Mouse (Mus musculus) testis, postnatal 14 days (tissue): ENCODE results near the gene Ywhag.

Experiments
- DNase-seq: peaks from one replicate; pipeline ENCODE4 v3.0.0; 2021; ENCODE audit warnings: low spot score

Ywhag gene

DNA sequence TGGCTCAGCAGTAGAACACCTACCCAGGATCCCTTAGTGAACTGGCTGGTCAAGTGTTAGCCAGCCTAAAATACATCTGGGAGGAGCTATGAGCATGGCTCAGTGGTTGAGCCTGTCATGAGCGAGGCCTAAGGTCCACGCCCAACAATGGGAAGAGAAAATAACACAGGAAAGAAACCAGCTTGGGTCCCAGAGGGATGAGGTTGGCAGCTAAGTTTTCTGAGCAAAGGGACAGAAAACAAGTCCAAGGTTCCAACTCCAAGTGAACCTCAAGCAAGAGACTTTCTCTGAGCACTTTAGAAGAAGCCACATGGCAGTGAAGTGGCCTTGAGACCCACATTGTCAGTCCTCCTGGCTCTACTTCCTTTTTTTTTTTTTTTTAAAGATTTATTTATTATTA is 17.2 kb upstream of the Ywhag start:
- DNase-seq = no peak

DNA sequence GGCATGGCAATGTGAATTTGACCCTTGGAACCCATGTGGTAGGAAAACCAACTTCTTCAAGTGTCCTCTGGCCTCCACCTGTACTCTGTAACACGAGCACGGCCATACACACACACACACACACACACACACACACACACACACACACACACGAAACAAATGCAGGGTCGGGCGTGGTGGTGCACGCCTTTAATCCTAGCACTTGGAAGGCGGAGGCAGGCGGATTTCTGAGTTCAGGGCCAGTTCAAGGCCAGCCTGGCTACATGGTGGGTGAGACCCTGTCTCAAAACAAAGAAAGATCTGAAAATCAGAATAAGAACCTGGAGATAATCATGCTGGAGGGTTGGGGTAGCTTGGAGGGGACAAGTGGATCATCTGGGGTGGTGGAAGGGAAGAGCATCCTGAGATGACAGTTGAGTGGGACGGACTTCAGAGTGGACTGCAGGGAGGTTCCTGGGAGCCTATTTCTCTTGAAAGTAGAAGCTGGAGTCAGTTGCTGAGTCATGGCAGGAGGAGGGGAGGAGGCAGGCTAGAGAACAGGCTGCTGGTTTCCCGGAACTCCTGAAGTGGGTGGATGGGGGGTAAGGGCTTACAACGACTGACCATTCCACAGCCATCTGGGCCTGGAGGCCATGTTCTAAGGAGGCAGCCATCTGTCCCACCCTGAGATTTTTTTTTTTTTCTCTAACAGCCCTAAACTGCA is 16.4 kb upstream of the Ywhag start:
- no peak for DNase-seq

DNA sequence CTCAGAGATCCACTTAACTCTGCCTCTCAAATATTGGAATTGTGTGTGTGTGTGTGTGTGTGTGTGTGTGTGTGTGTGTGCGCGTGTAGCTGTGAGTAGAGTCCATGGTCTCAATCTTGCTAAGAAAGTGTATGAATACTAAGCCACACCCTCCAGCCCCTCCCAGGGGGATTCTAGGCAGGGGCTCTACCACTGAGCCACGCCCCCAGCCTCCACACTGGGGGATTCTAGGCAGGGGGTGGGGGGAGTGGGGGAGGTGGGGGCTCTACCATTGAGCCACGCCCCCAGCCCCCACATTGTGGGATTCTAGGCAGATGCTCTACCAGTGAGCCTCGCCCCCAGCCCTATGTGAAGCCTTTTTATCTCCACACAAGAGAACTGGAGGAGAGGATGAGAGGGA is 12.2 kb upstream of the Ywhag start:
- DNase-seq = no peak

DNA sequence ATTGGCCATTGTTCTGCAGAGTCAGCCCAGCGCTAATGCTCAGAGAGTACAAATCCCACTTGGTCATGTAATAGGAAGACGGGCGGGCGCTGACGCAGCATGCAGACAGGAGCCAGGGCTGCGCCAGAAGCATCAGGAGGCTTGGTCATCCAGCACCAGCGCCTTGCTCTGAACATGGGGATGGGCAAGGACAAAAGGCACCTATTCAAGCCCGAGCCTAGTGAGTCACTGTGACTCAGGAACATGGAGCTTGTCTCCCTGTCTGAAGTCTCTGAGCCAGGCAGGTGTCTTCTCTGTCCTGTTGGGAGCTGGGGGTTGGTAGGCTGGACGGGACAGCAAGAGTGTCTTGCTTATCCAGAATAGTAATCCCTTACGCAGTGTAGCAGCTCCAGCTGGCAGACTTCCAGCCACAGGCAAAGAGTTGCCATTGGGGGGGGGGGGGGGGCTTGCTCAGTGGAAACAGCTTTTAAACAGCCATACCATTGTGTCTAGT is 11.5 kb upstream of the Ywhag start:
- DNase-seq = no peak

DNA sequence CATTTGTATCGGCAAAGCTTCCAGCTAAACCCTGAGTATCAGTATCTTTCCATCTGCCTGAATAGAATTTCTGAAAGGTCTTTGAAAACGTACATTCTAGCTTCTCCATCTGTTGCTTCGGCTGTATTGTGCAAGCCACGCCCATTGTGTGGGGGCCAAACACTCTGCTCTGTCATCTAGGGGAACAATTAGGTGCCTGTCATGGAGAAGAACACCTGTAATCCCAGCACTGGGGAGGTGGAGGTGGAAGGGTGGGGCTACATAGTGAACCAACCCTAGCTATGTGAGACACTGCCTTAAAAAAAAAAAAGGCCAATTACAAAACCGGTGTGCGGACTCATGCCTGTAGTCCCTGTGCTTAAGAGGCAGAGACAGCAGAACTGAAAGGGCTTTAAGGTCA is 8.3 kb upstream of the Ywhag start:
- DNase-seq = no peak

DNA sequence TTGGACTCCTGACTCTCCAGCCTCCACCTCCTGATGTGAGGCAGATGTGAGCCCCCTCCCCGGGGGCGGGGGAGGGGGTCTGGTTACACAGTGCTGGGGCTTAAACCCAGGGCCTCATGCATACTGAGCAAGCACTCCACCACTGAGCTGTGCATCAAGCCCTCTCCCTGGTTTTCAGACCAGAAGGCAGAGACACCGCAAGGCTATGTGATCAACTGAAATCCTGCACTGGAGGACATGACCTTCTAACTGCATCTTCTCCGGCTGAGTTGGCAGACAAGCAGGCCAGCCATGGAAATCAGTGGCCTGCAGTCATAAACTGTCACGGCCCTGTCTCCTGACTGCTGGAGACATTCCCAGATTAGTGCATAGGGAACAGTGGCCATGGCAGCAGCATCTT is 6.2 kb upstream of the Ywhag start:
- DNase-seq = no peak

DNA sequence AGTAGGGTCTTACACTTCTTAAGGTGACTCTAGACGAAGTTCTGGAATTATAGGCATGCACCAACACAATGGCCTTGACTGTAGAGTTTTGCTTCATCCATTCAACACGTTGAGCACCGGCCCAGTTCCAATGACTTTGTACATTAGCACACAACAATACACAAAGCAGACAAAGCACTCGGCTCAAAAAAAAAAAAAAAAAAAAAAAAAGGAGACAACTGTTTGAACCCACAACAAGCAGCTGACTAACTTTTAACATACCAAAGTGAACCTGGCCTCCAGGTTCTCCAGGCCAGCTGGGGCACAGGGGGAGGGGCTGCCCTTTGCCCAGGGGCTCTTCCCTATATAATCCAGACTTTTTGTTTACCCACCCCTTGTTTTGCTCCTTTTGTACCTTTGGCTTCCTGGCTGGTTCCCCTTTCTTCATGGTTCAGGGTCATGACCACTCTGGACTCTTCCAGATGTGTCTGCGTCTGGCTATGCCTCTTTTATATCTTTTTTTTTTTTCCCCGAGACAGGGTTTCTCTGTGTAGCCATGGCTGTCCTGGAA is 1.3 kb upstream of the Ywhag start:
- DNase-seq = no peak

DNA sequence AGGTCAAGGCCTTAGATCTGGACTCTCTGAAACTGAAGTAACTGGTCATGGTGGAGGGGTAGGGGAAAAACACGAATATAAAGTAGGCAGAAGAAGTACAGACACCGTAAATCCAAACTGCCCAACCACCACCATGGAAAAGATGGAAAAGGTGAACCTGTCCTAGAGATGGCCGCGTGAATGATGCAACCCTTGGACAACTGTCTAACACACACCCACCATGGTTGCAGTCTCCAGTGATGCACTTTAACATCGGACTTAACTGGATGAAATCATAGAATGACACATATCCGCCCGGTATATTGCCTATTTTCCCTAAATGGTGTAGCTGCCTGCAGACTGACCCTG is 734 bp upstream of the Ywhag start:
- DNase-seq = no peak

DNA sequence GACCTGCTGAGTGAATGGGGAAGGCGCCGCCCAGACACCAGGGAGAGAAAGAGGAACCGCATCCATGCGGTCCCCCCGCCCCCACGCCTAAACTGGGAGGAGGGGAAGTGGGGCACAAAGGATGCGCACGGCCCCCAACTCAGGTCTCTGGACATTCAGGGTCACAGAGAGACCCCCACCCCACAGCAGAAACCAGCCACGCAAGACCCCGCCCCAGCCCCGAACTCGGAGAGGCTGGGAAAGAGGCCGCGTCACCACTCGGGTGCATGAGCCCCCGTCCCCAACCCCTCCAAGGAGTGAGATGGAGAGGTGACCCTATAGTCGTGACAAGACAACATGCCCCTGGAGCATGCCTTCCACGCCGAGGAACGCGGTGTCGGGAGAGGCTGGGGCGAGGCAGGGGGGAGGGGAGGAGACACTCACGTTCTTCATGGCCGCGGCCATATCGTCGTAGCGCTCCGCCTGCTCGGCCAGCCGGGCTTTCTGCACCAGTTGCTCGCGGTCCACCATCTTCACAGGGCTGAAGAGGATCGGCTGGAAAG is 445 bp downstream of the Ywhag start:
- no peak for DNase-seq

DNA sequence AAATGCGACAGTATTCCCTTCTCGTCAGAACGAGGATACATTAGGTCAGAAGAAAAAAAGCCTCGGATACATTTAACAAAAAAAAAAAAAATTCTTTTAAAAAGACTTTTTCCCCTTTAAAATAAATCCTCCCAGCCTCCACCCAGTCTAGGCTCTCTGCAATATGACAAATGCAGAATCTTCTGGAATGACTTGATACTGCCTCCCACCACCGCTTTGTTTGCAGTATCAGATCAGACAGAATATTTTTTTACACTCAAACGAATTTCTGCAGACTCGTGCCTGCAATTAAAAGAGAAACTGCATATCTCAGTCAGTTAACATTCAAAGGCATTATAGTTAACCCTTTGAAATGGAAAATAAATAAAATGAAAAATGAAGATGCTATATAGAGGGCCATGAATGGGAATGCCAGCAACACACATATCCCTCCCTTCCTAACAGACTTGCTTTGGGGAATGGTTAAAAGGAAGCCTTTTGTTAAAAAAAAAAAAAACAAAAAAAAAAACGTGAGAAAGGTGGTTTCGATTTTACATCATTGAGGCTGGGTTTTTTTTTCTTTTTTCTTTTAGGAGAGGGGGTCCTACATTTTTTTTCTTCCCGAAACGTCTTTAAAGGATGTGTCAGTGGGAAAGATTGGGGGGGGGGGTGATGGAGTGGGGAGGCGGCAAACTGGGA is 1.1 kb downstream of the Ywhag start:
- DNase-seq = no peak

DNA sequence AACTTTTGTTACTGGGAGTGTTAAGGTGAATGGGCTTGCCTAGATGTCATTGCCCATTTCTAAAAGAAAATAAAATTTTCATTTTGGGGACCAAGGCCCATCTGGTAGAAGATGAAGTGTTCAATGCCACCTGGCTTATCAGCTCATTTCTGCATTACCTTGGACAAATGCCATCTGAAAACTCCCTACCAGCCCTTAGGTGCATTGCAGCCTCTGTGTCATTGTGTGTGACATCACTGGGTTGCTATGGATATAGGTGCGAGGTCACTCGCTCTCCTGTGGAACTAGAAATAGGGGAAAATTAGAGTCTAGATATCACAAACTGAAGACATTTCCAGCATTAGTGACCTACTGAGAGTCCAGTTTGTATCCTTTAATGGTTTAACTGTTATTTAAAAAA is 2.1 kb downstream of the Ywhag start:
- DNase-seq = no peak

DNA sequence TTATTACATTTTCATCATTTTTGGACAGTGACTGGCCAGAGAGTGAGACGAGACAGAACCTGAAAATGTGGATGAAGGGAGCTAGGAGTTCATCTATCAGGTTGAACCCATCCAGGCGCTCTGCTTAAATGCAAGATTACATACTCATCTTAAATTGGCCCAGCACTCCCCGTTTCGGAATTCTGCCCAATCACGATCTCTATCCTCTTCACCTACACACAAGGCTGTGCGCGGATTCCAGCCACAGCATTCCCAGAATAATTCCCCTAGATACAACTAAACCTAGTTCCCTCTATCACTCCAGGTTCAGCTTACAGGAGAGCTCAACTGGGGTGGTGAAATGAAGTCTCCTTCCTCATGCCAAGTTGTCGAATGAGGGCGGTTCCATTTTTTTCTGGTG is 2.9 kb downstream of the Ywhag start:
- no peak for DNase-seq

DNA sequence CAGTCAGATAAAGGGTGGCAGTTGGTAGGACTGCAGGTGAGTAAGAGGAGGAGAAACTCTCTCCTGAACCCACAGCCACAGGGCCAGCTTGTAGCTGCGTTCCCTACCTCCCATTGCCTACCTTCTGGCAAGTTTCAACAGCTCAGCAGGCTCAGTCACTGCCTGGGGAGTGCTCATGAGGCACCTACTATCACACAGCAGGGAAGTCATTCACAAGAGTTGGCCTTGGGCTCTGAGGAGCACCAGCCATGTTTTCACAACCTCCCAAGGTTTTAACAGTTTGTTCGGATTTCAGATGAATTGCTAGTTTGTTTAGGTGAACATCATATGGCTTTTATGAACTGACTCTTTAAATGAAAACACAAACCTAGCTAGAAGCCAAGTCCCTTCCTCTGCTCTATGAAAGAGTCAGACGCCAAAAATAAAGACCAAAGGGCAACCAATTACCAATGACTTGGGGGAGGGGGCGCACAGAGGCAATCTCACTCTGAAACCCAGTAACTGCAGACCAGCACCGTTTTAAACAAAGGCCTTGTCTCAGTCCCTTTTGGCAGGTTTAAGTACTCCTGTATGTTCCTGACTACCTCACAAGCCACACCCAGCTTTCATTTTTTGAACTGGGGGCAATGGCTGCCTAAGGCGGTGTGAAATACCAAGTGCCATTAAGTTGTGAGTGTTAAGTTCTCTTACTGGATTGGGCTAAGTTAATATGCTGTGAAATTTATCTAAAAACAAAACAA is 4.6 kb downstream of the Ywhag start:
- no peak for DNase-seq

DNA sequence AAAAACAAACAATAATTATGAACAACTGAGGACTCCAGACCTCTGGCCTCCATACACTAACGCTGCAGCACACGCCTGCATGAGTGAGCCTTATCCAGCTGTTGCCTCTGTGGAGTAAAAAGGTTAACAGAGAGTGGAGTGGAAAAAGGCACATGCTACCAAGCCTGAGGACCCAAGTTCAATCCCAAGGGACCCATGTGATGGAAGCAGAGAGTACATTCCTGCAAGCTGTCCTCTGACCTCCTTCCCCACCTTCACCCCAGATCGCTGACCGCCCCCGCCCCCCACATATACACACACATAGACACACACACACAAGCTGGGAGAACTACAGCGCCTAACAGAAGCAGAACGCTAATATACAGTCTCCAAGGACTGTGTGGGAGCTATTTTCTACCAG is 10.5 kb downstream of the Ywhag start:
- DNase-seq = no peak

DNA sequence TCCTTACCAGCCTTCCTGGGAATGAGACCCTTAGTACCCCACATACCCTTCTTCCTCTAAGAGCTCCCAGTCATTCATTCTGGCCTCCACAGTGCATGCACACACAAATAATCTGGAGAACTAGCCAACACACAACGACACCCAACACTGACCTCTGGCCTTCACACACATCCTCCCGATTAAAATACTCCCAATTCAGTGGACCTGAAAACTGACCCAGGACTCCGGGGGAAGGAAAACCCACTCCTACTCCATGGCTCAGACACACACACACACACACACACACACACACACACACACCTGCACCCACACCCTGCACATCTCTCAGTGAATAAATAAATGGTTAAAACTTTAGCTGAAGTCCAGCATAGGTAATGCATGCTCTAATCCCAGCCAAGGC is 14.5 kb downstream of the Ywhag start:
- DNase-seq = no peak

DNA sequence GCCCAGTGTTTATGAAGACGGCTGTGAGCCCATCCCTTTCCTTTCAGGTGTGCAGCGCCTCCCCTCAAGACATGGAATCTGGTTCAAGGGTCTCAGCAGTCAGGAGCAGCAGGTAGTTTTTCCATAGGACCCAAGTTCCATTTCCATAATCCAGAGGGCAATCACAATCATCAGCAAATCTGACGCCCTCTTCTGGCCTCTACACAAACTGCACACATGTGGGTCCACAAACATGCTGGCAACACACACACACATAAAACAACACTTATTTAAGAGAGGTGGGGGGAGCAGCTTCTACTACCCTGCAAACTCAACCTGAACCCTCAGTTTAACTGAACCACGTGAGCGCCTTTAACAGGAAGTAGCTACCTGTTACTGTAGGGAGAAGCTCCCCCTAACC is 15.8 kb downstream of the Ywhag start:
- DNase-seq = no peak

DNA sequence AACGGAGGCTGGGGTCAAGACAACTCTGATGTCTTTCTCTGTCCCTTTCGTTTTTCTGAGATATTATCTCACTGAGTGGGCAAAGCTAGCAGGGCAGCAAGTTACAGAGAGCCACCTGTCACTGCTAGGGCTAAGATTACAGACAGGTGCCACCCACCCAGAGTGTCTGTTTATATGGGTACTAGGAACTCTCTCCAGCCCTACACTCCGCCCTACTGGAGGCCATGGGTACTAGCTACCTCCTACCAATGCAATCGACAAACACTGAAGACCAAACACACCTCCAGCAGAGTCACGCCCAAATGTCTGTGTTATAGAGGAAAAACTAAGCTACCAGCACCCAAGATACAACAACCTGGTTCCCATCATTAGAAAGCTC is 16.4 kb downstream of the Ywhag start:
- no peak for DNase-seq

DNA sequence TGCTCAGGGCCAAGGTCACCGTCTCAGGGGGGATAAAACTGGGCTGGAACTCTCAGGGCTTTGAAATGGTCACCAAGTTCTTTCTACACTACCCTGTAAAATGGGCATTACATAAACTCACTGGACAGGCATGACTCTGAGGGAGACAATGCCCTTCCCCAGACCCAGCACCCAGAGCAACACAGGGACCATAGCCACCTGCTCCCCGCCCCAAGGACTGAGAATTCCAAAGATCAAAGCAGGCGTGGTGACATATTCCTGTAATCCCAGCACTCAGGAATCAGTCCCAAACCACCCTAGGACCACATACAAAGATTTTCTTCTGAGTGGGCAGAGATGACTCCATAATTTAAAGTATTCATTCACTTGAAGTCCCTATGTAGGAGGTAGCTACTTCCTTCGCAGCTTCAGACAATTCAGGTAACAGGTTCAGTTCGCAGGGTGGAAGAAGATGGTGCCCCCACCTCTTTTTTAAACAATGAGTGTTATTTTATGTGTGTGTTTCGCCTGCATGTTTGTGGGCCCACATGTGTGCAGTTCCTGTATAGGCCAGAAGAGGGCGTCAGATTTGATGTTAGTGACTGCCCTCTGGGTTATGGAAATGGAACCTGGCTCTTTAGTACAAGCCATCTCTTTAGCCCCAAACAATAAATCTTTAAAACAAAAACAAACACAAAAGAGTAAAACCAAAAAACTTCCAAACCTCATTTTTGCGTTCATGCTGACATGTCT is 16.9 kb downstream of the Ywhag start:
- DNase-seq = no peak

DNA sequence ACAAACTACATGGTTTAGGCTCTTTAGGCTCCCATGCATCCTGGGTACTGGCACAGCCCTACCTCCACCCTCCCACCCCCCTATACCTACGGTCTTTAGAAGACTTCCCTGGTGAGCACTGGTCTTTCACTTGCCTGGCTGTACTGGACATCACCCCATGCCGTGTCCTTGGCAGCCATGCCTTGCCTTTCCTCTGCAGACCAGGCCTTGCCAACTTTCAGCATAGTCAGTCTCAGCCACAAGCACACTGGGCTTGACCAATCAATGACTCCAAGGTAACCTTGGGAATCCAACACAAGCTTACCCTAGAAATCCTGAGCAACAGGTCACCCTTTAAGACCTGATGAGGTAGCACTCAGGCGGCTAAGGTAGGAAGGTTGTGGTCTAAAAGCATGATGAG is 17.8 kb downstream of the Ywhag start:
- no peak for DNase-seq

DNA sequence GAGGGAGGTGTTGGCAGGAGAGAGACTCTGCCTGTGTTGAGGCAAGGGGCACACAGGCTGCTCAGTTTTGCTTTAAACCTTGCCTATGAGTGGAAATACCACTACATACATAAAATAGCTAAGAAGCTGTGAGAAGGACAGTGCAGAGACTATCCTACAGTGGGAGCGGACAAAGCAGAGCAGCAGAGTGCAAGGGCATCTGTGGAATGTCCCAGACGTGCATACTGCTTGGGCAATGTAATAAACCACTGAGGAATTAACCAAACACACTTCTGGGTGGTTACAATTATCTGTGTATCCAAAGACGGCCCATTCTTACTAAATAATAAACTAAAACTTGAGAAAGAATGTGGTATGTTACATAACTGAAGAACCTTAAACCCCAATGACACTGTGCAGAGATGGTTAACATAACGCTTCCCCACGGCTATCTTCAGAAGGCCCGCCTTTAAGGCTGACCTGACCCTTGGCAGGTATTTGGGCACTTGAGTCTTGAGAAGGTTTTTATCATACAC is 18.3 kb downstream of the Ywhag start:
- no peak for DNase-seq

DNA sequence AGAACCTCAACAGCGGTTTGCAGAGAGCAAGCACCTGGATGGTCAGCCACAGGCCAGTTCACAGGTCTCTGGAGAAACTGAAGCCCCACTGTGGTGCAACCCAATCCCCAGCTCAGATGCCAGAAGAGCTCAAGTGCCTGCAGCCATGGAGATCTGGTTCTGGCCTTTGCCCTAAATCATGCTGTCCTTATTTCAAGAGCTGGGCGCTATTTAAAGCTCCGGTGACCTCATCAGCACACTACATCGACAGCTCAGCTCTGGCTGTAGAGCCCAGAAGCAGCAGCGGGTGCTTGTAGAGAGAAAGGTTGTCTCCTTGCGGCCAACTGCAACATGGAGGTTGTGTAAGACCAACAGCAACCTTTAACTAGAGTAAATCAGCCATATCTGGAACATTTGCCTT is 20.3 kb downstream of the Ywhag start:
- DNase-seq = no peak

DNA sequence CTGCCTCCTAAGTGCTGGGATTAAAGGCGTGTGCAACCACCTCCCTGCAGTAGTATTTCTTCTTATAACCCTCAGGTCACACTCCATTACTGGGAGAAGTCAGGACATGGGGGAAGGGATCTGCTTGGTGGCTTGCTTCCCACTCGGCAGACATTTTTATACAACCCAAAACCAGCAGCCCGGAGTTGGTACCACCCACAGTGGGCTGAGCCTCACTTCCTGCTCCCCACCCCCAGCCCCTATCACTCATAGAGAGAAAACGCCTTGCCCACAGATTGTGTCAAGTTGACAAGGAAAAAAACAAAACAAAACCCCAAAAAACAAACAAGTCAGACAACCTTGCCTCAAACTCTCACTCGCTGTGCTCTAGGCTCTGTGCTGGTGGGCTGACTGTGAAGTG is 21.2 kb downstream of the Ywhag start:
- DNase-seq = no peak
